ENCODE assay signal across 30 mouse cellular contexts in genomic region chr1:37212375-37212774, GRCm38 (mm10). TPM values are rescaled to one million over a fixed set of nuclear protein-coding genes. Genes with fewer than 3 reads are reported as not detected.
"Had no signal": no experiment of that assay in that cellular context is flagged by ENCODE, and none has a peak within 500 bp of the region (broad histone marks: within the 10 kb centered on the region; RNA-seq: fewer than 3 reads in every experiment).

No protein-coding gene starts in this region.

- H3K9me3 ChIP-seq: heart, embryonic 13.5 days; heart, embryonic 15.5 days; hindbrain, embryonic 13.5 days; hindbrain, embryonic 15.5 days; limb, embryonic 13.5 days; limb, embryonic 15.5 days had no signal

- H3K27me3 ChIP-seq: heart, embryonic 15.5 days; hindbrain, embryonic 15.5 days; limb, embryonic 13.5 days; limb, embryonic 15.5 days; liver, embryonic 12.5 days had no signal

- H3K27ac ChIP-seq: heart, adult 2 months; heart, embryonic 13.5 days; heart, embryonic 15.5 days; hindbrain, embryonic 13.5 days; hindbrain, embryonic 15.5 days; hindbrain, postnatal 0 days; limb, embryonic 13.5 days; limb, embryonic 15.5 days; liver, embryonic 12.5 days; liver, embryonic 14.5 days had no signal

- H3K36me3 ChIP-seq: heart, embryonic 13.5 days; heart, embryonic 15.5 days; hindbrain, embryonic 13.5 days; hindbrain, embryonic 15.5 days; limb, embryonic 13.5 days; limb, embryonic 15.5 days; liver, embryonic 12.5 days had no signal

- DNase-seq: gastrocnemius, postnatal 14 days; gastrocnemius, postnatal 36 days; heart, adult 11 months; heart, adult 2 months; heart, postnatal 14 days; heart, postnatal 36 days; kidney, adult 11 months; kidney, adult 2 months; kidney, postnatal 10 days; kidney, postnatal 25 days; kidney, postnatal 4 days; layer of hippocampus, adult 9-11 months; layer of hippocampus, postnatal 36 days; left cerebral cortex, postnatal 4 days had no signal

- H3K4me3 ChIP-seq: heart, adult 2 months; heart, embryonic 13.5 days; heart, embryonic 15.5 days; hindbrain, embryonic 13.5 days; hindbrain, embryonic 15.5 days; limb, embryonic 13.5 days; limb, embryonic 15.5 days; liver, embryonic 12.5 days had no signal

- H3K9ac ChIP-seq: heart, embryonic 13.5 days; heart, embryonic 15.5 days; hindbrain, embryonic 13.5 days; hindbrain, embryonic 15.5 days; limb, embryonic 13.5 days; limb, embryonic 15.5 days; liver, embryonic 12.5 days; liver, embryonic 14.5 days had no signal

- H3K4me1 ChIP-seq: heart, embryonic 13.5 days; heart, embryonic 15.5 days; hindbrain, embryonic 13.5 days; hindbrain, embryonic 15.5 days; limb, embryonic 13.5 days; limb, embryonic 15.5 days; liver, embryonic 12.5 days had no signal

RNA-seq across cellular contexts. Expression of gene Cnga3, which starts 1.9 kb away (rescaled TPM):
- total RNA-seq: hematopoietic stem cell, adult 5-6 weeks; left cerebral cortex, postnatal 25 days; liver, adult 2 months had no signal
- polyA plus RNA-seq: heart, embryonic 11.5 days; heart, embryonic 13.5 days; hindbrain, embryonic 11.5 days; hindbrain, embryonic 13.5 days; hindbrain, embryonic 15.5 days; kidney, adult 2 months; kidney, embryonic 14.5 days; limb, embryonic 11.5 days; limb, embryonic 13.5 days; limb, embryonic 15.5 days; liver, adult 2 months; liver, embryonic 12.5 days; liver, embryonic 14.5 days had no signal
